Mouse (Mus musculus): ENCODE measurements around the gene Lars2. TPM values are rescaled to one million over a fixed set of nuclear protein-coding genes. Genes with fewer than 3 reads are reported as not detected.
"Not testable (repeated sequence)": the region's sequence is repeated elsewhere in the genome, so short reads cannot be mapped to it uniquely, and the experiment has no call there.

The Lars2 gene
- polyA plus RNA-seq, 1 experiment from 2014 or later, result 1,378 TPM

DNA sequence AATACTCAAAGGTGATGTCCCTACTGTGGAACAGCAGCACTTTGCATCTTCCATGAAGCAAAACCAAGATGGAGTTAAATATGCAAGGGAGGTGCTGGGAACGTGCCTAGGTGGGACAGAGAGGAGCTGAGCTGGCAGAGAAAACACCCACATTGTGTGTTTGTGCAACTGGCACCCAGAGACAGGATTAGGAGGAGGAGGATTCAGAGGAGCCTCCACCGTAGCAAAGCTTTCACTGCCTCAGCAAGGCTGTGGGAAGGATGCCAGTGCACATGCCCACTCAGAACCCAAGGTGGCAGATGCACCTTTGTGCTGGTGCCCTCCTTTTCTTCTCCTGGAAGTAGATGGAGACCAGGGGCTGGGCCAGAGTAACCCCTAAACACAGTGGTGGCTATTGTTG is 71.5 kb downstream of the Lars2 start:
- H3K27me3 ChIP-seq (ENCODE audit: control insufficient read depth, insufficient read depth, low read length), result no peaks in the 10 kb centered on the region
- ATAC-seq (ENCODE audit: insufficient number of reproducible peaks, insufficient read depth, low FRiP score, low read depth), result no peak
- no peak overlapping the region for H3K4me3 ChIP-seq (ENCODE audit: control insufficient read depth in 1 of 2, insufficient read depth in 1 of 2, low read depth in 1 of 2, low read length in 2 of 2)
- no peak overlapping the region for H3K4me2 ChIP-seq (ENCODE audit: low read length)
- no peaks in the 10 kb centered on the region for H3K4me1 ChIP-seq (ENCODE audit: control insufficient read depth in 2 of 2, insufficient read depth in 2 of 2, low read length in 2 of 2)
- H3K9ac ChIP-seq (ENCODE audit: low read length), result no peak overlapping the region
- peaks cover 63% of the 10 kb centered on the region for H3K36me3 ChIP-seq (ENCODE audit: control insufficient read depth, insufficient read depth, low read length)
- WGBS, result 84% methylated on average over 2 of the region's 2 CpGs
- H3K27ac ChIP-seq (replicated peaks in 1 of 2; ENCODE audit: control insufficient read depth in 1 of 2, insufficient read depth in 1 of 2, low read depth in 2 of 2, low read length in 2 of 2), result no peak overlapping the region
- no peaks in the 10 kb centered on the region for H3K9me3 ChIP-seq (ENCODE audit: control insufficient read depth, low read length)

DNA sequence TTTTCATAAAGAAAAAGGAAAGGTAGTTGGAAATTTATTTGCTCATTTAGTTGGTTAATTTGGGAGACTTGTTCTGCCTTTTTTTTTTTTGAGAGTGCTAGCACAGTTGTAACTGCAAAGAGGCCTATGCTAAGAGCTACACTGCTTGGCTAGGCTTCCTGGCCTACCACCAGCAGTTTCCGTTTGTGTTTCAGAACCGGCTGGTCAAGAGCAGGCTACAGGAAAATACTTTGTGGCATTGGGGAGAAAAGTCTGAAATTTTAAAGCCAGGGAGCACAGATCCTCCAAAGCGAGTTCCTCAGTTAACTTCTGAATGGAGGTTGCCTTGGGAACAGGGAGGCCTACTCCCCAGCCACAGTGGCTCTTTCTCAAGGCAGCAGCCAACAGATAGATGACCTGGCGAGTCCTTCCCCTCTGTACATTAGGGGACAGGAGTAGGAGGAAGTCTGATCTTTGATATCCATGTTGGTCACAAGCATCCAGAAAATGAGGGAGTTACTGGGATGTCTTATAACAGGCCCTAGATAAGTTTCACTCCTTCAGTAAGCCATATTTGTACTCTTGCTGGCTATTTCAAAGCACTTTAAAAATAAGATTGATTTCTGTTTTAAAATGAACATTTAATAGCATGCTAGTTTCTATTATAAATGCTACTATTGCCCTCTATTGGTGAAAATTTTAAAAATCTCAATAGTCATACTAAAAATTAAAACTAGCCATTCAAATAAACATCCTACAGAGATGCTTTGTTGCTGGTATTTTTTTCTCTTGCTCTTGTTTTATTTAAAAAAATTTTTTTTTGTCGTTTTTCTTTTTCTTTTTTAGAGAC is 73.7 kb downstream of the Lars2 start:
- H3K4me3 ChIP-seq (ENCODE audit: control insufficient read depth in 1 of 2, insufficient read depth in 1 of 2, low read depth in 1 of 2, low read length in 2 of 2), result no peak overlapping the region
- no peaks in the 10 kb centered on the region for H3K4me1 ChIP-seq (ENCODE audit: control insufficient read depth in 2 of 2, insufficient read depth in 2 of 2, low read length in 2 of 2)
- no peak for ATAC-seq (ENCODE audit: insufficient number of reproducible peaks, insufficient read depth, low FRiP score, low read depth)
- H3K27ac ChIP-seq (replicated peaks in 1 of 2; ENCODE audit: control insufficient read depth in 1 of 2, insufficient read depth in 1 of 2, low read depth in 2 of 2, low read length in 2 of 2), result no peak overlapping the region
- H3K9me3 ChIP-seq (ENCODE audit: control insufficient read depth, low read length), result no peaks in the 10 kb centered on the region
- H3K36me3 ChIP-seq (ENCODE audit: control insufficient read depth, insufficient read depth, low read length), result peaks cover 51% of the 10 kb centered on the region
- 56% methylated on average over 5 of the region's 5 CpGs for WGBS
- no peaks in the 10 kb centered on the region for H3K27me3 ChIP-seq (ENCODE audit: control insufficient read depth, insufficient read depth, low read length)
- no peak overlapping the region for H3K4me2 ChIP-seq (ENCODE audit: low read length)
- H3K9ac ChIP-seq (ENCODE audit: low read length), result no peak overlapping the region

DNA sequence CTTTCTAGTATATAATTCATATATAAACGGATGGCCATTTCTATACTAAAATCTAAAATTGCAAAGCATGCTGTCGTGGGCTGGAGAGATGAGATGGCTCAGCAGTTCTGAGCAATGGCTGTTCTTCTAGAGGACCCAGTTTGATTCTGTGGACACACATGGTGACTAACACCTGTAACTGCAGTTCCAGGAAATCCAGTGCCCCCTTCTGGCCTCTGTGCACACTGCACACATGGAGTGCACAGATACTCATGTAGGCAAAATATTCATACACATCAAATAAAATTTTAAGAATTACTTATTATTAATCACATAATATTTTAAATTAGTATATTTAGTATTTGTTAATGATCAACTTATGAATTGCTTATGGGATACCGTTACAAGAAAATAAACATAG is 80.4 kb downstream of the Lars2 start:
- not testable (repeated sequence) for H3K4me1 ChIP-seq (ENCODE audit: control insufficient read depth in 2 of 2, insufficient read depth in 2 of 2, low read length in 2 of 2); ATAC-seq (ENCODE audit: insufficient number of reproducible peaks, insufficient read depth, low FRiP score, low read depth); H3K27me3 ChIP-seq (ENCODE audit: control insufficient read depth, insufficient read depth, low read length); H3K27ac ChIP-seq (replicated peaks in 1 of 2; ENCODE audit: control insufficient read depth in 1 of 2, insufficient read depth in 1 of 2, low read depth in 2 of 2, low read length in 2 of 2); H3K4me2 ChIP-seq (ENCODE audit: low read length); H3K9me3 ChIP-seq (ENCODE audit: control insufficient read depth, low read length); H3K9ac ChIP-seq (ENCODE audit: low read length); H3K4me3 ChIP-seq (ENCODE audit: control insufficient read depth in 1 of 2, insufficient read depth in 1 of 2, low read depth in 1 of 2, low read length in 2 of 2)
- WGBS, result 100% methylated on average over 2 of the region's 3 CpGs
- peaks cover 16% of the 10 kb centered on the region for H3K36me3 ChIP-seq (ENCODE audit: control insufficient read depth, insufficient read depth, low read length)

DNA sequence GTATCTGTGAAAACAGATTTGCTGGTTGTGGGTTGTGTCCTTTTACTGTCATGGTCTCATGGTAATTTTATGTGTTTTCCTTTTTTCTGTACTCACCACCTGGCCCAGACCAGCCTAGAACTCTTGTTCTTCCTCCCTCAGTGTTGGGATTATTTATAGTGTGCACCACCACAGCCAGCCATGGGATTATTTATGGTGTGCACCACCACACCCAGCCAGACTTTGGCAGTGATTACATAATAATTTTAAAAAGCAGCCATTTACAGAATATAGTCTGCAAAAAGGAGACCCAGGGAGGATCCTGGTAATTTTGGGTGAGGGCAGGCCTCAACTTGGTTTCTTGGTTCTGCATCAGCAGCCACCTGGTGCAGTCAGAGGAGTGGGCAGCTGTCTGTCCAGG is 81.9 kb downstream of the Lars2 start:
- ATAC-seq (ENCODE audit: insufficient number of reproducible peaks, insufficient read depth, low FRiP score, low read depth), result no peak
- no peaks in the 10 kb centered on the region for H3K4me1 ChIP-seq (ENCODE audit: control insufficient read depth in 2 of 2, insufficient read depth in 2 of 2, low read length in 2 of 2)
- H3K27me3 ChIP-seq (ENCODE audit: control insufficient read depth, insufficient read depth, low read length), result no peaks in the 10 kb centered on the region
- H3K9ac ChIP-seq (ENCODE audit: low read length), result no peak overlapping the region
- no peak overlapping the region for H3K4me2 ChIP-seq (ENCODE audit: low read length)
- H3K4me3 ChIP-seq (ENCODE audit: control insufficient read depth in 1 of 2, insufficient read depth in 1 of 2, low read depth in 1 of 2, low read length in 2 of 2), result no peak overlapping the region
- H3K9me3 ChIP-seq (ENCODE audit: control insufficient read depth, low read length), result no peaks in the 10 kb centered on the region
- H3K36me3 ChIP-seq (ENCODE audit: control insufficient read depth, insufficient read depth, low read length), result peaks cover 15% of the 10 kb centered on the region
- H3K27ac ChIP-seq (replicated peaks in 1 of 2; ENCODE audit: control insufficient read depth in 1 of 2, insufficient read depth in 1 of 2, low read depth in 2 of 2, low read length in 2 of 2), result no peak overlapping the region

DNA sequence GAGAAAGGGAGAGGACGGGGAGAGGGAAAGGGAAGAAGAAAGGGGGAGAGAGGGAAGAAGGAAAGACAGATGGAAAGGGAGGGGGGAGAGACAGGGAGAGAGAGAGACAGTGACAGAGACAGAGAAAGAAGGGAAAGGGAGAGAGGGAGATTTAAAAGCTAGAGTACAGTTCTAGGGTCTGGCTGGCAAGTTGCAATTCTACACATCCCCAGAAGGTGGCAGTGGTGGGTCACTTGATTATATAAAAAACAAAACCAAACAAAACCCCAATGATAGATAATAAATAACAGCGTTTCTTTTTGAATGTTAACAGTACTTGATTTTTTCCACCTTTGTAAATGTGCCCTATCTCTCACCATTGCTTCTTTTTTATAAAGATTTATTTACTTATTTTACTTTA is 83.4 kb downstream of the Lars2 start:
- Histone ChIP-seq H3K4me1 (ENCODE audit: control insufficient read depth in 2 of 2, insufficient read depth in 2 of 2, low read length in 2 of 2) (no peaks in the 10 kb centered on the region), H3K27me3 (ENCODE audit: control insufficient read depth, insufficient read depth, low read length) (no peaks in the 10 kb centered on the region), H3K36me3 (ENCODE audit: control insufficient read depth, insufficient read depth, low read length) (peaks cover 26% of the 10 kb centered on the region), H3K4me2 (ENCODE audit: low read length) (no peak overlapping the region), H3K9ac (ENCODE audit: low read length) (no peak overlapping the region), H3K4me3 (ENCODE audit: control insufficient read depth in 1 of 2, insufficient read depth in 1 of 2, low read depth in 1 of 2, low read length in 2 of 2) (no peak overlapping the region), H3K9me3 (ENCODE audit: control insufficient read depth, low read length) (no peaks in the 10 kb centered on the region), H3K27ac (replicated peaks in 1 of 2; ENCODE audit: control insufficient read depth in 1 of 2, insufficient read depth in 1 of 2, low read depth in 2 of 2, low read length in 2 of 2) (no peak overlapping the region)
- ATAC-seq (ENCODE audit: insufficient number of reproducible peaks, insufficient read depth, low FRiP score, low read depth), result no peak
- 39% methylated on average over 2 of the region's 2 CpGs for WGBS

DNA sequence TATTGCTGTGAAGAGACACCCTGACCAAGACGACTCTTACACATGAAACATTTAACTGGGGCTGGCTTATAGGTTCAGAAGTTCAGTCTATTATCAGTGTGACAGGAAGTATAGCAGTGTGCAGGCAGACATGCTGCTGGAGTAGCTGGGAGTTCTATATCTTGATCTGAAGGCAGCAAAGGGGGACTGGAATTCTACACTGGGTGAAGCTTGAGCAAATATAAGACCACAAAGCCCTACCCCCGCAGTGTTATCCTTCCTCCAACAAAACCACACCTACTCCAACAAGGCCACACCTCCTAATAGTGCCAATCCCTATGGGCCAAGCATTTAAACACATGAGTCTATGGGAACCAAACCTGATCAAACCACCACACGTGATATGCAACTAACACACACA is 85.0 kb downstream of the Lars2 start:
- H3K4me1 ChIP-seq (ENCODE audit: control insufficient read depth in 2 of 2, insufficient read depth in 2 of 2, low read length in 2 of 2), result peaks cover 5 to 7% of the 10 kb centered on the region in 2 experiments
- 59% methylated on average over 3 of the region's 3 CpGs for WGBS
- no peak overlapping the region for H3K27ac ChIP-seq (replicated peaks in 1 of 2; ENCODE audit: control insufficient read depth in 1 of 2, insufficient read depth in 1 of 2, low read depth in 2 of 2, low read length in 2 of 2)
- H3K36me3 ChIP-seq (ENCODE audit: control insufficient read depth, insufficient read depth, low read length), result peaks cover 26% of the 10 kb centered on the region
- H3K27me3 ChIP-seq (ENCODE audit: control insufficient read depth, insufficient read depth, low read length), result no peaks in the 10 kb centered on the region
- H3K4me2 ChIP-seq (ENCODE audit: low read length), result no peak overlapping the region
- no peak for ATAC-seq (ENCODE audit: insufficient number of reproducible peaks, insufficient read depth, low FRiP score, low read depth)
- H3K9me3 ChIP-seq (ENCODE audit: control insufficient read depth, low read length), result no peaks in the 10 kb centered on the region
- H3K9ac ChIP-seq (ENCODE audit: low read length), result no peak overlapping the region
- no peak overlapping the region for H3K4me3 ChIP-seq (ENCODE audit: control insufficient read depth in 1 of 2, insufficient read depth in 1 of 2, low read depth in 1 of 2, low read length in 2 of 2)

DNA sequence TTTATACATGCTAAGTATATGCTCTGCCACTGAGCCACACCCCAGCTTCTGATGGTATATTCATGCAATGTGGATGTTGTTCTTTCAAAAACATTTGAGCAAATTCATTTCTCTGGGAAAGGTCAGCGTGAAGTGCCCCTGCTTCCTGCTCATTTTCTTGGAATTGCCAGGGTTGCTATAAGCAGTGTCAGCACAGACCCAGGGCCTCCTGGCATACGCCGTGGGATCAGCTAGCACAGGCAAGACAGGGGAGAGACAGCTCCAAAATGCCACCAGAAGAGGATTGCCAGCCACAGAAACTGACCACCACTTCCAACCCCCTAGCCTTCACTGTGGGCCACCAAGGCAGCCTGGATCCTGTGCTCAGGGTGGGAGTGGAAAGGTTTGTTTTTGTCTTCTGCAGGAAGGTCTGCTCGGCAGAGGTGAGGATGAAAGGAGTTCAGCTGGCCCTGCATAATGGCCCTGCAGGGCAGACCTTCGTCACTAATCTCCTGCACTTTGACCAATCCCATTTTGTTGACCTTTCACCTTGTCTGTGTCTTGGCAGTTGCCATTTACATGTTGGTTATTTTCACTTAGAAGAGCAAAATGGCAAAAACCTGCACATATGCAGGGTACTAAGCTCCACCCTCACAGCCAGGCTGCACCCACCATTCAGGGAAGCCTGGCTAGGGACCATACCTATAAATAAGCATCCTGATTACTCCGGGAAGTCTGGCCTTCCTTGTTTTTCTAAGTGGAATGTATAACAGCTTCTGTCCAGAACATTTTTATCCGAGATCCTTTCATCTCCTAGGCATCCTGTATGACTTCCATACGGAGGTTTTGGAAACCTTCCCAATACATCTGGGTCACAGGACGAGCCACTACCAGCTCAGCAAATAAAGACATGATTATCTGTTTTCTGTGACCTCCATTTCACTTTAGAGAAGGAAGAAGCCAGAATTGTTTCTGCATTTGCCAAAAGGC is 90.2 kb downstream of the Lars2 start:
- Histone ChIP-seq H3K9ac (ENCODE audit: low read length) (peak overlapping the region; percentile 41; the same call in 1 of the 2 replicates), H3K4me1 (ENCODE audit: control insufficient read depth in 2 of 2, insufficient read depth in 2 of 2, low read length in 2 of 2) (peaks cover 12 to 19% of the 10 kb centered on the region in 2 experiments), H3K27ac (replicated peaks in 1 of 2; ENCODE audit: control insufficient read depth in 1 of 2, insufficient read depth in 1 of 2, low read depth in 2 of 2, low read length in 2 of 2) (peak overlapping the region; percentile 76 to 86), H3K4me3 (ENCODE audit: control insufficient read depth in 1 of 2, insufficient read depth in 1 of 2, low read depth in 1 of 2, low read length in 2 of 2) (no peak overlapping the region), H3K4me2 (ENCODE audit: low read length) (peak overlapping the region; percentile 11; the same call in 1 of the 2 replicates), H3K9me3 (ENCODE audit: control insufficient read depth, low read length) (no peaks in the 10 kb centered on the region), H3K36me3 (ENCODE audit: control insufficient read depth, insufficient read depth, low read length) (peaks cover 39% of the 10 kb centered on the region), H3K27me3 (ENCODE audit: control insufficient read depth, insufficient read depth, low read length) (no peaks in the 10 kb centered on the region)
- ATAC-seq (ENCODE audit: insufficient number of reproducible peaks, insufficient read depth, low FRiP score, low read depth), result no peak
- WGBS, result 35% methylated on average over 9 of the region's 9 CpGs

Data from heart, embryonic 14.5 days (tissue).